Comparison of ENCODE assay signal across 19 mouse cellular contexts in genomic region chr6:66101555-66102071, GRCm38 (mm10).
A peak's percentile ranks its signal among the peaks of the same experiment; 100 is the strongest.
DNase-seq lines count a peak whose midpoint lies in the region; ATAC-seq and TF ChIP-seq lines count a peak whose summit lies in the region.
"Had no signal": no experiment of that assay in that cellular context is flagged by ENCODE, and none has a peak within 500 bp of the region (broad histone marks: within the 10 kb centered on the region; RNA-seq: fewer than 3 reads in every experiment).

No protein-coding gene starts in this region.

- 38% methylated on average over 3 of the region's 3 CpGs for WGBS in forebrain, embryonic 15.5 days
- 71% methylated on average over 3 of the region's 3 CpGs for WGBS in forebrain, embryonic 11.5 days
- 24% methylated on average over 3 of the region's 3 CpGs for WGBS in hindbrain, postnatal 0 days
- 54% methylated on average over 3 of the region's 3 CpGs for WGBS in hindbrain, embryonic 13.5 days

- no peaks in the 10 kb centered on the region for H3K9me3 ChIP-seq in forebrain, embryonic 15.5 days
- H3K9me3 ChIP-seq in forebrain, embryonic 11.5 days (ENCODE audit: control insufficient read depth, low read length), result no peaks in the 10 kb centered on the region
- no peaks in the 10 kb centered on the region for H3K9me3 ChIP-seq in hindbrain, postnatal 0 days (ENCODE audit: low read length)
- H3K9me3 ChIP-seq in hindbrain, embryonic 13.5 days, result no peaks in the 10 kb centered on the region
- H3K9me3 ChIP-seq: heart, embryonic 10.5 days had no signal

- no peak overlapping the region for H3K4me2 ChIP-seq in forebrain, embryonic 15.5 days (replicated peaks)
- H3K4me2 ChIP-seq in forebrain, embryonic 11.5 days (ENCODE audit: low read depth, low read length, severe bottlenecking), result no peak overlapping the region
- H3K4me2 ChIP-seq in hindbrain, postnatal 0 days (ENCODE audit: low read depth, low read length), result no peak overlapping the region
- H3K4me2 ChIP-seq in hindbrain, embryonic 13.5 days, result no peak overlapping the region

- H3K36me3 ChIP-seq in forebrain, embryonic 15.5 days, result no peaks in the 10 kb centered on the region
- no peaks in the 10 kb centered on the region for H3K36me3 ChIP-seq in forebrain, embryonic 11.5 days (ENCODE audit: control insufficient read depth, insufficient read depth, low read length)
- no peaks in the 10 kb centered on the region for H3K36me3 ChIP-seq in hindbrain, postnatal 0 days (ENCODE audit: insufficient read depth, low read length)
- H3K36me3 ChIP-seq in hindbrain, embryonic 13.5 days, result no peaks in the 10 kb centered on the region
- H3K36me3 ChIP-seq: heart, embryonic 10.5 days had no signal

- DNase-seq in forebrain, embryonic 11.5 days (ENCODE audit: low spot score), result no peak
- DNase-seq in hindbrain, postnatal 0 days (ENCODE audit: low spot score), result peak; percentile 27
- DNase-seq in right cerebral cortex, adult 18-20 months, result peak; percentile 2
- no peak for DNase-seq in right cerebral cortex, postnatal 25 days
- peak; percentile 39 for DNase-seq in telencephalon, adult 2 months (ENCODE audit: low read depth, low spot score)
- DNase-seq in cerebellum, postnatal 25 days, result no peak
- DNase-seq: cerebellum, adult 11 months; cerebellum, postnatal 36 days; gastrocnemius, postnatal 36 days; heart, postnatal 10 days; kidney, adult 18-20 months; kidney, postnatal 36 days; left cerebral cortex, postnatal 4 days; lung, adult 2 months; lung, postnatal 36 days had no signal

- H3K27ac ChIP-seq in forebrain, embryonic 15.5 days (replicated peaks), result 0 out of 2 replicates have a peak overlapping the region, but pooled peaks have one; percentile 14
- no peak overlapping the region for H3K27ac ChIP-seq in forebrain, embryonic 11.5 days (ENCODE audit: low read depth, low read length)
- H3K27ac ChIP-seq in hindbrain, postnatal 0 days, result peak overlapping the region; percentile 17; the same call in 1 of the 2 replicates
- no peak overlapping the region for H3K27ac ChIP-seq in hindbrain, embryonic 13.5 days
- H3K27ac ChIP-seq: heart, embryonic 10.5 days had no signal

- no peak; the same call in 1 of the 2 replicates for ATAC-seq in forebrain, embryonic 15.5 days (replicated peaks)
- ATAC-seq in forebrain, embryonic 11.5 days (replicated peaks; ENCODE audit: low FRiP score), result no peak
- no peak for ATAC-seq in hindbrain, postnatal 0 days
- ATAC-seq in hindbrain, embryonic 13.5 days (ENCODE audit: low FRiP score), result no peak

- H3K9ac ChIP-seq in forebrain, embryonic 15.5 days (replicated peaks), result no peak overlapping the region
- no peak overlapping the region for H3K9ac ChIP-seq in forebrain, embryonic 11.5 days (ENCODE audit: low read length)
- no peak overlapping the region for H3K9ac ChIP-seq in hindbrain, postnatal 0 days (replicated peaks; ENCODE audit: low read length)
- no peak overlapping the region for H3K9ac ChIP-seq in hindbrain, embryonic 13.5 days

- 0 out of 2 replicates have a peak, but pooled peaks cover 5% of the 10 kb centered on the region for H3K4me1 ChIP-seq in forebrain, embryonic 15.5 days
- H3K4me1 ChIP-seq in forebrain, embryonic 11.5 days (replicated peaks; ENCODE audit: control insufficient read depth, insufficient read depth, low read length), result no peaks in the 10 kb centered on the region
- no peaks in the 10 kb centered on the region for H3K4me1 ChIP-seq in hindbrain, postnatal 0 days (ENCODE audit: insufficient read depth, low read length)
- H3K4me1 ChIP-seq in hindbrain, embryonic 13.5 days (replicated peaks), result no peaks in the 10 kb centered on the region
- H3K4me1 ChIP-seq: heart, embryonic 10.5 days had no signal

- H3K27me3 ChIP-seq in forebrain, embryonic 15.5 days, result no peaks in the 10 kb centered on the region
- H3K27me3 ChIP-seq in forebrain, embryonic 11.5 days (ENCODE audit: control insufficient read depth, insufficient read depth, low read length), result no peaks in the 10 kb centered on the region
- no peaks in the 10 kb centered on the region for H3K27me3 ChIP-seq in hindbrain, postnatal 0 days (ENCODE audit: insufficient read depth, low read length)
- H3K27me3 ChIP-seq in hindbrain, embryonic 13.5 days, result no peaks in the 10 kb centered on the region
- H3K27me3 ChIP-seq: CH12.LX had no signal

- no peak overlapping the region for H3K4me3 ChIP-seq in forebrain, embryonic 15.5 days
- no peak overlapping the region for H3K4me3 ChIP-seq in forebrain, embryonic 11.5 days (ENCODE audit: low read depth, low read length)
- no peak overlapping the region for H3K4me3 ChIP-seq in hindbrain, postnatal 0 days (ENCODE audit: low read length)
- H3K4me3 ChIP-seq in hindbrain, embryonic 13.5 days, result no peak overlapping the region
- H3K4me3 ChIP-seq: heart, embryonic 10.5 days had no signal

- no peak for TF ChIP-seq CTCF in hindbrain, postnatal 0 days (IDR thresholded peaks at IDR 0.05; ENCODE audit: low read depth)

Comparison
In these comparisons a context has a peak if more than half of its experiments do, and no peak if none do; other contexts are left out.
1. H3K27ac ChIP-seq: peak in forebrain, embryonic 15.5 days (single experiment) and hindbrain, postnatal 0 days (single experiment); none in forebrain, embryonic 11.5 days (single experiment) and hindbrain, embryonic 13.5 days (single experiment).
2. DNase-seq: peak in hindbrain, postnatal 0 days (single experiment), right cerebral cortex, adult 18-20 months (single experiment) and telencephalon, adult 2 months (single experiment); none in forebrain, embryonic 11.5 days (single experiment), right cerebral cortex, postnatal 25 days (single experiment) and cerebellum, postnatal 25 days (0 of 2).